Mouse (Mus musculus) heart, postnatal 0 days (tissue): ENCODE results near the gene Mettl8.

ENCODE experiments used
- CTCF ChIP-seq: IDR thresholded peaks from 2 replicates; pipeline ENCODE4 v1.5.1; 2016; ENCODE audit warnings: antibody characterized with exemption, control low read depth, low read depth
- EP300 ChIP-seq: IDR thresholded peaks from 2 replicates; pipeline ENCODE4 v1.6.1; 2016; ENCODE audit warnings: antibody characterized with exemption, low read depth

GRCm38 (mm10) chr2:71019704-71020375, 35.5 kb downstream of the Mettl8 start:
- TF ChIP-seq EP300 (no peak), CTCF (no peak)
